Mouse (Mus musculus): ENCODE measurements around the gene Mllt11. TPM values are rescaled to one million over a fixed set of nuclear protein-coding genes. Genes with fewer than 3 reads are reported as not detected.

Mllt11 gene
- total RNA-seq, 1 experiment from 2014 or later, result 18.2 TPM

- no peak for ATAC-seq (replicated peaks; ENCODE audit: insufficient number of reproducible peaks, low FRiP score, low TSS enrichment, poor library complexity, severe bottlenecking)
Observed at GRCm38 (mm10) chr3:95247660-95248336, 15.8 kb upstream of the Mllt11 start.

GRCm38 (mm10) chr3:95246465-95247231, 14.7 kb upstream of the Mllt11 start:
- no peak for ATAC-seq (replicated peaks; ENCODE audit: insufficient number of reproducible peaks, low FRiP score, low TSS enrichment, poor library complexity, severe bottlenecking)

- no peak for ATAC-seq (replicated peaks; ENCODE audit: insufficient number of reproducible peaks, low FRiP score, low TSS enrichment, poor library complexity, severe bottlenecking)
Observed at GRCm38 (mm10) chr3:95243086-95243485, 11.1 kb upstream of the Mllt11 start.

- ATAC-seq (replicated peaks; ENCODE audit: insufficient number of reproducible peaks, low FRiP score, low TSS enrichment, poor library complexity, severe bottlenecking), result no peak
Observed at GRCm38 (mm10) chr3:95241498-95241897, 9.5 kb upstream of the Mllt11 start, which contains the start of gene Gm128. Gene Gm128 (minus strand): TSS chr3:95241598.

DNA sequence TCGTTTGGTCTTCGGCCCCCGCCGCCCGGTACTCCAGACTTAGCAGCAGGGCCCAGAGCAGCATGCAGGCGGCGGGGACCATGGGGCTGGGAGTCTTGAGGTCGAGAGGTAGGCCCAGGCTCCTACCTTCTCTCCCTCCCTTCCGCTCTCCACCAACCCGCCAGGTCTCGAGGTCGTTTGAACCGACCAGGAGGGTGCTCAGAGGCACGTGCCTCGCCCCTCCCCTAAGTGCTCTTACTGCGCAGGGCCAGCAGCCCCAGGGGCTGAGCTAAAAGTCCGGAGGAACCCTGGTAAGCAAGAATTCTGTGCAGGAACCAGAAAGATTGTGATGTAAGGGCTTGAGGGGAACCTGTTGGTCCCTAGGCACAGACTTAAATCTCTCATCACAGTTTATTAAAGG, 8.9 kb upstream of the Mllt11 start:
- no peak for ATAC-seq (replicated peaks; ENCODE audit: insufficient number of reproducible peaks, low FRiP score, low TSS enrichment, poor library complexity, severe bottlenecking)

GRCm38 (mm10) chr3:95239971-95240370, 8.0 kb upstream of the Mllt11 start:
- ATAC-seq (replicated peaks; ENCODE audit: insufficient number of reproducible peaks, low FRiP score, low TSS enrichment, poor library complexity, severe bottlenecking), result no peak

DNA sequence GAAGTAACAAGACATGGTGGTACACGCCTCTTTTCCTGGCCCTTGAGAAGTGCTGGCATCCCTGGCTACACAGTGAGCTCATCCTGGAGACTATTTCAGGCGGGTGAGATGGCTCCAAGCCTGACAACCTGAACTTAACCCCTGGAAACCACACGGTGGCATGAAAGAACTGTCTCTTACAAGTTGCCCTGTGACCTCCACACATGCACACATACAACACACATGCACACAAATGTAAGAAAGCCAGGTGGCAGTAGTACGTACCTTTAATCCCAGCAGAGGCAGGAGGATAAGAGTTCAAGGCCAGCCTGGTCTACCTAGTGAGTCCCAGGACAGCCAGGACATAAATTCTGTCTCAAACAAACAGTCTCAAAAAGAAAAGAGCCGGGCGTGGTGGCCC, 7.1 kb upstream of the Mllt11 start:
- ATAC-seq (replicated peaks; ENCODE audit: insufficient number of reproducible peaks, low FRiP score, low TSS enrichment, poor library complexity, severe bottlenecking), result no peak

- no peak for ATAC-seq (replicated peaks; ENCODE audit: insufficient number of reproducible peaks, low FRiP score, low TSS enrichment, poor library complexity, severe bottlenecking)
Observed at GRCm38 (mm10) chr3:95237541-95238099, 5.6 kb upstream of the Mllt11 start.

DNA sequence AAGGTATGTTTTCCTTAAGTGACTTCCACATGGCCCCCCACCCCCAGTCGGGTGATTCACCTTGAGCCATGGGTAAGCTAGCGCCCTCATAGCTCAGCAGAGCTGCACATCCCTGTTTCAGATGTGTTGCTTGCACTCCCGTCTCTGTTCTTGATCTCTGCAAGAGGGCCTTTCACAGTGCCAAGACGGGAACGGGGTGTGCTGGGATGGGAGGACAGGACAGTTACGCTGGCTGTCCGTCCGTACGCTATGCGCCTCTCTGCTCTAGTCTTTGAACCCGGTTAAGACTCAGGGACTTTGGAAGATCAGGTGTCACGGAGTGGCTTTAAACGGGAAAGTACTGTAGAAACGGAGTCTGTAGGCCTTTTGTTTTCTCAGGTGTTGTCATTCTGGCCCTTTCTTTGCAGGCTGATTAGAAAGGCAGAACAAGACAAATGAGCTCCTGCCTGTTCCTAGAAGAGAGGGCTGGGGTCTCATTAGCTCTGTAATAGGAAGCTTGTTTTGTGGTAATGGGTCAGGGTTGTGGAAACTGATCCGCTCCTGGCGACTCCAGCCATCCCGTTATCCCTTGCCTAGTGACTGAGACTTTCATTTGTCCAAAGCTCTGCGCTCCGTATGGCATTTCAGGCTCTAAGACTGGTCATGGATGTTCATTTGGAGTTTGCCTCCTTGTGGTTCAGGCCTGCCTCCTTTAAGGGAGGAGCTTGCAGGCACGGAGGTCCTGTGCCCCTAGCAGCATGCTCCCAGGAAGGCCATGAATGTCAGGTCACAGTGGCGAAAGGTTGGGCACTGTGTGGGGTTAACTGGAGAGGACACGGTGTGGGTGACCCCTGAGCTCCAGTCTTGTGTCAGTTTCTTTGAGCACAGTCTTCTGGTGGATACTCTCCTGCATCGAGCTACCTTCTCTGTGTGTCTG, 3.7 kb upstream of the Mllt11 start:
- ATAC-seq (replicated peaks; ENCODE audit: insufficient number of reproducible peaks, low FRiP score, low TSS enrichment, poor library complexity, severe bottlenecking), result no peak

GRCm38 (mm10) chr3:95233303-95233980, 1.5 kb upstream of the Mllt11 start:
- ATAC-seq (replicated peaks; ENCODE audit: insufficient number of reproducible peaks, low FRiP score, low TSS enrichment, poor library complexity, severe bottlenecking), result no peak

GRCm38 (mm10) chr3:95232771-95233170, 800 bp upstream of the Mllt11 start:
- ATAC-seq (replicated peaks; ENCODE audit: insufficient number of reproducible peaks, low FRiP score, low TSS enrichment, poor library complexity, severe bottlenecking), result no peak

DNA sequence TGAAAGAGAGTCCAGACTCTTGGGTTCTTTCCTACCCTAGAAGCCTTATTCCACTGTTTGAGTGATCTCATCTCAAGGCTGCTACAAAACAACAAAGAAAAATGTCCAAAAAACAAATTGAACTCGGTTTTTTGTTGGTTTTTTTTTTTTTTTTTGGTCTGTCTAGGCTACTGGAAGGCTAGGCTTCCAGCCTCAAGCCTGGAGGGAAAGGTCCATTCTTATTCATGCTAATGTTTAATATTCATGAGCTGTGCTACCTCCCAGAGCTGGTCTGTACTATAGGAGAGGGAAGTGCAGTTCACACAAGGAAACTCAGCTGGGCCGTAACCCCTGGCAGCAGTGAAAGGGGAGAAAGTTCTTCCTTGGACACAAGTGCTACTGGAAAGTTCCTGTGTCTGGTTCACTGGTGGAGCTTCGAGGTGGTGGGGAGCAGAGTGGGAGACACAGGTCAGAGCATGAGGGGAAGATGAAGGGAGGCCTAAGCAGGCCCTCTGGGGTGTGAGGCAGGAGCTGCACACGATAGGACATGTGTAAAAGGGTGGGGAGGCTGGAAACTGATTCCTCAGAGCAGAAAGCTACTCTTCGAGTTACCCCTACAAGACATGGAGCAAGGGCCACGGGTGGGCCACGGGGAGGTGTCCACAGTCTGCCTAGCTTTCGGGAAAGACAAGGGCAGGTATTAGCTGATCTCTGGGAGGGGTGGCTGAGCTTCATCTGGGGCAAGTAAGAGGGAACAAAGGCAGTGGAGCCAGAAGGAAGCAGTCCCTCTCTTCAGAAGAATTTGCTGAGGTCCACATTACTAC, 1.3 kb downstream of the Mllt11 start:
- peak; percentile 24; the same call in 1 of the 2 replicates for ATAC-seq (replicated peaks; ENCODE audit: insufficient number of reproducible peaks, low FRiP score, low TSS enrichment, poor library complexity, severe bottlenecking)

DNA sequence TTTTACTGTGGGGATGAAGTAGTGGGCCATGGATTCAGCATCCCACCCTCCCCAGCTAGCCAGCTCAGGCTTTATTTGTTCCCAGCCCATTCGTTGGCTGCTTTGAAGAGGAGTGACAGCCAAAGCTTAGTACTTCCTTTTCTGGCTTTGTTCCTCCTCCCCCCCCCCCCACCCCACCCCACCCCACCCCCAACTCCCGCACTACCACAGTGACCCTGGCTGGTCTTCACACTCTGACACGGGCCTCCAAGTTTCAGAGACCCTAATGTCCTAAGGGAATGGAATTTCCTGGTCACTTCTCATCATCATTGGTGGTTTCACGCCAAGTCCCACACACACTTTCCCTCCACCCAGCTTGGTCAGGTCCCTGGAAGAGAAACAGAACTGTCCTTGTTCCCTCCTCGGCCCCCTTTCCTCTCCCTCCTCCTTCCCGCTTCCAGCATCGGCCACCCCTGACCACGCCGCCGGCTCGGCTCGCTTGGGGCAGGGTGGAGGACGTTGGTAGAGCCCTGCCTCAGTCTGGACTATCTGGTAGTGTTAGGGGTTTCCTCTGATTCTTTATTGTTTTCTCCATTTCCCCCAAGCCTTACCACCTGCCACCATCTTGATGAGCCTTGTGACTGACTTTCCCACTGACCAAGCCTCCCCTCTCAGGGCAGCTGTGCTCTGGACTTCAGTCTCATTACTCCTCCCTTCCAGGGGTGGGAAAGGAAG, 2.0 kb downstream of the Mllt11 start:
- peak; percentile 57 for ATAC-seq (replicated peaks; ENCODE audit: insufficient number of reproducible peaks, low FRiP score, low TSS enrichment, poor library complexity, severe bottlenecking)

DNA sequence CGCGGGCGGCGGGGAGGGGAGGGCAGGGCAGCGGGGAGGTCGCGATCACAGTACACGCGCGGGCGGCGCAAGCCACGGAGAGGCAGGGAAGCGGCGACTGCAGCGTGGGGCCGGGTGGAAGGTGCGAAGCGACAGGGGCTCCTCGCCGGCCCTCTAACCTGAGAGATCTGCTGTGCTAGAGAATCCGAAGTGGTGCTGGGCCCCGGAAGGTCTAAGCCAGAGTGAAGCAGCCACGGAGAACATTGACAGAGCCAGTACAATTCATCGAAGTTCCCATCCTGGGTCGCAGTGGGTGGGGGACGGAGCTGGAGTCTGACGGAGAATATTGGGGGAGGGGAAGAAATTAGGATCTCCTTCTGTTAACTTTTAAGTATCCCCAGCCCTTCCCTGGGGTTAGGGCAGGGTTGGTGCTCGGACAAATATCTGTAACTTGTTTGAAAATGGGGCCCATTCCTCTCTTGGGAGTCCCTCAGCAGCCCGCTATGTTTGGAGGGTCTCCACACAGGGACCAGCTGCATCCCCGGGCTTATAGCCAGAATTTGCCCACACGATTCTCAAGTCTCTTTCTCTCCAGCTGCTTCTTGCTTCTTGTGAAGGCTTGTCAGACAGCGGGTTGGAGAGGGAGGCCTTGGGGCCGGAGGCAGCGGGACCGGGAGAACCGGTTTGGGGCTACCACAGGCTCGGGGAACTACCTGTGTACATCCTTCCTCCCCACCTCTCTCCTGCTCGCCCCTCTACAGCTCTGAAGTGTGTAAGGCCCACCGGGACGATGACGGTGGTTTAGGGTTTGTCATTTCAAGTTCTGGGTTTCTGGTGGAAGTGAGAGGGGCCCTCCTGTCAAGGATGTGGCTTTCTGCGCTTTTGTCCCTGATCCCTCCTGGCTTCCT, 2.8 kb downstream of the Mllt11 start:
- no peak for ATAC-seq (replicated peaks; ENCODE audit: insufficient number of reproducible peaks, low FRiP score, low TSS enrichment, poor library complexity, severe bottlenecking)

DNA sequence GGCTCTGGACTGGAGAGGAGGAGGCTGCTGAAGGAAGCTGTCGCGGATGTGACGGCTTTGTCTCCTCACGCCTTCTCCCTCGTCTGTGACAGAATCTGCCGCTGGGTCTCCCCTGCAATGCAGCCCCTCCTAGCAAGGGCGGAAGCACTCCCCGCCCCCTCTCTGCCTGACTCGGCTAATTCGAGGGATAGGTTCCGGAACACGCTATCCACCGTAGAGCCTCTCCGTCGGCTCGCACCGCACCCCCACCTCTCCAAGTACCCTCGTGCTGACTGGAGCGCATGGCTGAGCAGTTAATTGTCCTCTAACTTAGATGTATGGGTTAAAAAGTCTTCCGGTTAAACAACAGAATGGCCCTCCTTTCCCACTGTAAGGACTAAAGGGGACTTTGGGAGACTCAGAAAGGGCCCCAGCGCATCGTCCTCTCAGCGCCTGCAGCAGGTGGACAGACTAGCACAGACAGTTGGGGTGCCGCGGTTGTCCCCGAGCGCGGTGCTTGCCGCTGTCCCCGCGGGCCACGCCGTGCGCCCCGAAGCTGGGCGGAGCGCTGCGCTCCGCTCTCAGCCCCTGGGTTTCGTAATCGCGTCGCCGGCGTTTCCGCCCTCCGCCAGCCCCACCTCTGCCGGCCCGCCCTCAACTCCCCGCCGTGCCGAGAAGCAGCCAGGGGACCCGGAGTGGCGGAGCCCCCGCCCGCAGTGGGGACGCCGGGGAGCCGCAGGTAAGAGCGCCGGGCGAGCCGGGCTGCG, 3.6 kb downstream of the Mllt11 start, which contains the start of gene Cdc42se1:
Gene Cdc42se1, plus strand, starts transcription at position 585 of the 746 bp plus-strand sequence.
- peak; percentile 61 for ATAC-seq (replicated peaks; ENCODE audit: insufficient number of reproducible peaks, low FRiP score, low TSS enrichment, poor library complexity, severe bottlenecking)
